Mouse (Mus musculus) myocyte (in vitro differentiated cells): ENCODE measurements around the gene Fcrlb.

Source experiments
- MAX ChIP-seq: IDR thresholded peaks from one replicate; pipeline ENCODE4 v1.6.1; 2011; ENCODE audit warnings: low read depth, mild to moderate bottlenecking, control low read depth
- POLR2A ChIP-seq: IDR thresholded peaks from one replicate; pipeline ENCODE4 v1.6.1; 2011; ENCODE audit warnings: low read depth, mild to moderate bottlenecking, control low read depth, moderate library complexity; ENCODE audit not compliant: insufficient read length
- USF1 ChIP-seq: IDR thresholded peaks from one replicate; pipeline ENCODE4 v1.6.1; 2011; ENCODE audit warnings: low read depth, mild to moderate bottlenecking, control low read depth, moderate library complexity

- TF ChIP-seq MAX = no peak
- TF ChIP-seq POLR2A = no peak
- TF ChIP-seq USF1 = no peak
Observed at GRCm38 (mm10) chr1:170866992-170867690, 45.6 kb downstream of the Fcrlb start.
